Mouse (Mus musculus) embryonic facial prominence, embryonic 11.5 days (tissue): ENCODE measurements around the gene Mrpl10. TPM values are rescaled to one million over a fixed set of nuclear protein-coding genes. Genes with fewer than 3 reads are reported as not detected.

Source experiments
- ATAC-seq: fragments of 200-750 bp; cut with Nextera tagmentation; replicated peaks from 2 replicates; pipeline ENCODE4 v1.8.0; 2017; ENCODE audit warnings: low read depth; ENCODE audit not compliant: insufficient number of reproducible peaks, low FRiP score, low TSS enrichment
- DNase-seq: peaks from one replicate; pipeline ENCODE4 v3.0.0-alpha.2; 2015; ENCODE audit warnings: low spot score
- H3K27ac ChIP-seq: fragments of 300-500 bp; sonication (generic); replicated peaks from 2 replicates; pipeline ENCODE4 v1.5.1; 2014; ENCODE audit warnings: mild to moderate bottlenecking, low read depth, low read length, control low read depth
- H3K27me3 ChIP-seq: fragments of 300-500 bp; sonication (generic); 2 replicates; pipeline ENCODE4 v1.6.1; 2014; ENCODE audit warnings: mild to moderate bottlenecking, low read length, moderate library complexity, mixed read lengths; ENCODE audit not compliant: control insufficient read depth, insufficient read depth
- H3K36me3 ChIP-seq: fragments of 300-500 bp; sonication (generic); replicated peaks from 2 replicates; pipeline ENCODE4 v1.6.1; 2014; ENCODE audit warnings: low read depth, mild to moderate bottlenecking, low read length, moderate library complexity, mixed read lengths; ENCODE audit not compliant: control insufficient read depth, insufficient read depth
- H3K4me1 ChIP-seq: fragments of 300-500 bp; sonication (generic); 2 replicates; pipeline ENCODE4 v1.6.1; 2014; ENCODE audit warnings: low read length, mixed read lengths; ENCODE audit not compliant: control insufficient read depth, insufficient read depth
- H3K4me2 ChIP-seq: fragments of 300-500 bp; sonication (generic); 2 replicates; pipeline ENCODE4 v1.6.1; 2014; ENCODE audit warnings: low read depth, mild to moderate bottlenecking, control low read depth, low read length, moderate library complexity
- H3K4me3 ChIP-seq: fragments of 300-500 bp; sonication (generic); 2 replicates; pipeline ENCODE4 v1.5.1; 2014; ENCODE audit warnings: low read depth, low read length, control low read depth
- H3K9ac ChIP-seq: fragments of 300-500 bp; sonication (generic); replicated peaks from 2 replicates; pipeline ENCODE4 v1.6.1; 2014; ENCODE audit warnings: mild to moderate bottlenecking, control low read depth, low read length
- H3K9me3 ChIP-seq: fragments of 300-500 bp; sonication (generic); replicated peaks from 2 replicates; pipeline ENCODE4 v1.6.1; 2016; ENCODE audit warnings: mild to moderate bottlenecking, low read length, inconsistent platforms, mixed read lengths; ENCODE audit not compliant: control insufficient read depth
- WGBS: fragments of 180-500 bp; shearing (Covaris S2); extraction: QIAGEN DNeasy Blood & Tissue Kit; methylation state at CpG from one replicate; pipeline ENCODE4 v1.1.7; 2014; 5-methylcytosine and 5-hydroxymethylcytosine counted together
- polyA plus RNA-seq: library from polyadenylated mRNA; unstranded; fragments of >200 nt; fragmentation: Nextera tagmentation; extraction: Ambion mirVana; gene quantifications from 2 replicates; pipeline ENCODE4 v1.2.1, GENCODE M21; 2014

Gene Mrpl10
- polyA plus RNA-seq, 1 experiment from 2014 or later: 91.2 TPM

DNA sequence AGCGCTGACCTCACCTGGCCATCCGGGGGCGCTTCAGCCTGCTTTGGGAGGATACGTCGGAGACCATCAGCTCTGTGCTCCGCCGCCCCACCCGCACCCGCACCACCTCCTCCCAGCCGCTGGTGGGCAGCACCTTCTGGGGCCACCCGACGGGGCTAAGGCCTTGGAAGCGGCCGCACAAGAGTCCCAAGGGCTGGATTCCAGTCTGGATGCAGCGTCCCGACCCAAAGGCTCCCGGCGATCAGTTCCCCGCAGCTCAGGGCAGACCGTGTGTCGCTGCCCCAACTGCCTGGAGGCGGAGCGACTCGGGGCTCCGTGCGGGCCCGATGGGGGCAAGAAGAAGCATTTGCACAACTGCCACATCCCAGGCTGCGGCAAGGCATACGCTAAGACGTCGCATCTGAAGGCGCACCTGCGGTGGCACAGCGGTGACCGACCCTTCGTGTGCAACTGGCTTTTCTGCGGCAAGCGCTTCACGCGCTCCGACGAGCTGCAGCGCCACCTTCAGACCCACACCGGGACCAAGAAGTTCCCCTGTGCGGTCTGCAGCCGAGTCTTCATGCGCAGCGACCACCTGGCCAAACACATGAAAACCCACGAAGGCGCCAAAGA is 19.4 kb upstream of the Mrpl10 start:
- H3K27me3 ChIP-seq: peaks cover 71% of the 10 kb centered on the region
- peak overlapping the region; percentile 75 for H3K4me2 ChIP-seq
- peak overlapping the region; percentile 32 for H3K4me3 ChIP-seq
- peak overlapping the region; percentile 23 for H3K9ac ChIP-seq
- peak; percentile 34; the same call in 1 of the 2 replicates for ATAC-seq
- peak; percentile 78 for DNase-seq
- WGBS: under 1% methylated on average over 50 of the region's 50 CpGs
- H3K4me1 ChIP-seq: peaks cover 11% of the 10 kb centered on the region
- H3K9me3 ChIP-seq: no peaks in the 10 kb centered on the region
- no peak overlapping the region for H3K27ac ChIP-seq
- H3K36me3 ChIP-seq: no peaks in the 10 kb centered on the region

- Histone ChIP-seq H3K9me3 (no peaks in the 10 kb centered on the region), H3K36me3 (no peaks in the 10 kb centered on the region), H3K4me3 (no peak overlapping the region), H3K4me2 (no peak overlapping the region), H3K9ac (no peak overlapping the region), H3K27ac (no peak overlapping the region), H3K4me1 (peaks cover 11% of the 10 kb centered on the region), H3K27me3 (peaks cover 48% of the 10 kb centered on the region)
- DNase-seq (no peak), ATAC-seq (no peak)
- WGBS: 20% methylated on average over 10 of the region's 10 CpGs
Measured at GRCm38 (mm10) chr11:97024977-97025376, 16.4 kb upstream of the Mrpl10 start.

- under 1% methylated on average over 17 of the region's 17 CpGs for whole genome bisulfite sequencing
- H3K27me3 ChIP-seq: peaks cover 40% of the 10 kb centered on the region
- H3K36me3 ChIP-seq: no peaks in the 10 kb centered on the region
- peak; percentile 93 for DNase-seq
- H3K9me3 ChIP-seq: no peaks in the 10 kb centered on the region
- peak; percentile 46 for ATAC-seq
- H3K9ac ChIP-seq: peak overlapping the region; percentile 64
- H3K4me1 ChIP-seq: peaks cover 11% of the 10 kb centered on the region
- peak overlapping the region; percentile 52 for H3K4me2 ChIP-seq
- H3K4me3 ChIP-seq: peak overlapping the region; percentile 14; the same call in 1 of the 2 replicates
- H3K27ac ChIP-seq: peak overlapping the region; percentile 72; the same call in 1 of the 2 replicates
Measured at GRCm38 (mm10) chr11:97025721-97026344, 15.5 kb upstream of the Mrpl10 start.

GRCm38 (mm10) chr11:97029686-97030417 is 11.5 kb upstream of the Mrpl10 start, which contains the start of gene Scrn2:
Gene Scrn2 (plus strand): TSS chr11:97029938.
- ATAC-seq (peak; percentile 54; the same call in 1 of the 2 replicates), DNase-seq (peak; percentile 90)
- Histone ChIP-seq H3K36me3 (no peaks in the 10 kb centered on the region), H3K9ac (peak within 1 kb of the TSS; percentile 84), H3K27ac (peak within 1 kb of the TSS; percentile 17), H3K27me3 (peaks cover 2% of the 10 kb centered on the region; the same call in 1 of the 2 replicates), H3K4me1 (peaks cover 3% of the 10 kb centered on the region), H3K4me3 (peak within 1 kb of the TSS; percentile 49), H3K9me3 (no peaks in the 10 kb centered on the region), H3K4me2 (peak within 1 kb of the TSS; percentile 72)
- under 1% methylated on average over 25 of the region's 25 CpGs for WGBS

- peak overlapping the region; percentile 49 for H3K4me3 ChIP-seq
- peak overlapping the region; percentile 84 for H3K9ac ChIP-seq
- 19% methylated on average over 15 of the region's 15 CpGs for WGBS
- no peaks in the 10 kb centered on the region for H3K27me3 ChIP-seq
- DNase-seq: no peak
- H3K36me3 ChIP-seq: no peaks in the 10 kb centered on the region
- peaks cover 3% of the 10 kb centered on the region for H3K4me1 ChIP-seq
- H3K4me2 ChIP-seq: peak overlapping the region; percentile 72
- no peak for ATAC-seq
- peak overlapping the region; percentile 17 for H3K27ac ChIP-seq
- no peaks in the 10 kb centered on the region for H3K9me3 ChIP-seq
Measured at GRCm38 (mm10) chr11:97030426-97030825, 10.9 kb upstream of the Mrpl10 start.

DNA sequence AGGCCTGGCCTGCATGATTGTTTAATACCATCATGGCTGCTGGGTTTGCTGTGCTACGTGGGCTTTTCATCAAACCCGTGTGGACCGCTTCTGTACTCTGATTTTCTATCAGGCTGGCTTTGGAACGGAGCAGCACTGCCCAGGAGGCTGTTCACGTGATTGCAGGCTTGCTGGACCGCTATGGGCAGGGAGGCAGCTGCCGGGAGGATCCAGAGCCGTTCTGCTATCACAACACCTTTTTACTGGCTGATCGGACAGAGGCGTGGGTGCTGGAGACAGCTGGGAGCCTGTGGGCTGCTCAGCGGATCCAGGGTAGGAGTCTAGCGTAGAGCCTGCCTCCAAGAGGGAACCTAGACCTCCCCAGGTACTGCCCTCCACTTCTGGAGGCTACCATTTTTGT is 9.4 kb upstream of the Mrpl10 start:
- no peak for DNase-seq
- no peaks in the 10 kb centered on the region for H3K9me3 ChIP-seq
- no peak overlapping the region for H3K4me3 ChIP-seq
- no peak overlapping the region for H3K4me2 ChIP-seq
- WGBS: 83% methylated on average over 12 of the region's 12 CpGs
- H3K27me3 ChIP-seq: no peaks in the 10 kb centered on the region
- no peaks in the 10 kb centered on the region for H3K36me3 ChIP-seq
- H3K27ac ChIP-seq: no peak overlapping the region
- H3K9ac ChIP-seq: no peak overlapping the region
- no peak for ATAC-seq
- no peaks in the 10 kb centered on the region for H3K4me1 ChIP-seq

- DNase-seq: no peak
- Histone ChIP-seq H3K4me1 (no peaks in the 10 kb centered on the region), H3K9me3 (no peaks in the 10 kb centered on the region), H3K4me3 (no peak overlapping the region), H3K27ac (no peak overlapping the region), H3K9ac (no peak overlapping the region), H3K27me3 (no peaks in the 10 kb centered on the region), H3K36me3 (no peaks in the 10 kb centered on the region), H3K4me2 (no peak overlapping the region)
- 96% methylated on average over 4 of the region's 4 CpGs for WGBS
- no peak for ATAC-seq
Measured at GRCm38 (mm10) chr11:97032499-97032898, 8.9 kb upstream of the Mrpl10 start.

DNA sequence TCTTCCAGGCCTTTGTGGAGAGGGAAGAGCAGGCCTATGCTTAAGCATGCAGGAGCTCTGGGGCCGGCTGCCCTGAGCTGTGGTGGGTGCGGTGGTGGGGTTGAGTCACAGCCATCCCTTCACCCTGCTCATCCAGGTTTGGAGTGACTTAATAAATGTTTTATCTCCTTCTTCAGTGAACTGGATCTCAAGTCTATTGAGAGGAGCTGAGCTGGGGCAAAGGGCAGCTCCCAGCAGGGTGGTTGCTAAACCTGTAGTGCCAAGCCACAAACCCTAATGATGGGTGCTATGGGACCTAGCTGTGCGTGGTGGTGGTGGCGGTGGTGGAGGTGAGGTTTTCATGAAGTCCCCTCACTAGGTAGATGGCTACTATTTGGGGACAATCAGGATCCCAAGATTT is 7.6 kb upstream of the Mrpl10 start:
- H3K4me1 ChIP-seq: no peaks in the 10 kb centered on the region
- H3K27me3 ChIP-seq: no peaks in the 10 kb centered on the region
- DNase-seq: no peak
- H3K4me3 ChIP-seq: no peak overlapping the region
- no peak overlapping the region for H3K4me2 ChIP-seq
- no peaks in the 10 kb centered on the region for H3K9me3 ChIP-seq
- ATAC-seq: no peak
- no peak overlapping the region for H3K9ac ChIP-seq
- 88% methylated on average over 4 of the region's 4 CpGs for WGBS
- no peaks in the 10 kb centered on the region for H3K36me3 ChIP-seq
- no peak overlapping the region for H3K27ac ChIP-seq
